Mouse (Mus musculus): ENCODE measurements around the gene Enox1.

GRCm38 (mm10) chr14:77464782-77465181, 308.2 kb downstream of the Enox1 start:
- no peak for TF ChIP-seq CTCF (IDR thresholded peaks at IDR 0.05)
- TF ChIP-seq POLR2A (IDR thresholded peaks at IDR 0.05; ENCODE audit: insufficient read depth, low read depth, low read length): no peak
- 0 out of 2 replicates have a peak, but pooled peaks have one; percentile 26 for TF ChIP-seq EP300 (IDR thresholded peaks at IDR 0.05; ENCODE audit: insufficient read depth, low read depth, low read length)
